Mouse (Mus musculus) 3T3-L1 (cell line): Measurements from ENCODE around the gene Gaa.

ENCODE experiments used
- DNase-seq: peaks from one replicate; pipeline ENCODE4 v3.0.0-alpha.2; 2015; ENCODE audit warnings: low read depth, low spot score

The Gaa gene

DNA sequence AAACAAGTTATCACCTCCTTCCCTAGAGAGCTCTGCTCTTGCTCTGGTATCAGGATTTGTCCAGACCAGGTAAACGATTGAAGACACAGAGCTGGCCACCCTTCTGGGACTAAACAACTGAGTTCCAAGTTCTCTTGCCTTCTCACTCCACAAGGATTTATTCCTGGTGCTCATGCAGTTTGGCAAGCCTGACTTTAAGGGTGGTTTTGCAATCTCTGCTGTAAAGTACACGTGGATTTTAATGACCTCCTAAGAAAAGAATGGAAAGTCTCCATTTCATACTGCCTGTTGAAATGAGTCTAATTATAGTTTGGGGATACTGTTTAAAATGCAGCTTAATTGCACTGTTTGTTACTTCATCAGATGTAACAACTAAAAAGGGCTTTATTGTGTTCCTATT, 33.3 kb downstream of the Gaa start:
- DNase-seq, result peak; percentile 42

DNA sequence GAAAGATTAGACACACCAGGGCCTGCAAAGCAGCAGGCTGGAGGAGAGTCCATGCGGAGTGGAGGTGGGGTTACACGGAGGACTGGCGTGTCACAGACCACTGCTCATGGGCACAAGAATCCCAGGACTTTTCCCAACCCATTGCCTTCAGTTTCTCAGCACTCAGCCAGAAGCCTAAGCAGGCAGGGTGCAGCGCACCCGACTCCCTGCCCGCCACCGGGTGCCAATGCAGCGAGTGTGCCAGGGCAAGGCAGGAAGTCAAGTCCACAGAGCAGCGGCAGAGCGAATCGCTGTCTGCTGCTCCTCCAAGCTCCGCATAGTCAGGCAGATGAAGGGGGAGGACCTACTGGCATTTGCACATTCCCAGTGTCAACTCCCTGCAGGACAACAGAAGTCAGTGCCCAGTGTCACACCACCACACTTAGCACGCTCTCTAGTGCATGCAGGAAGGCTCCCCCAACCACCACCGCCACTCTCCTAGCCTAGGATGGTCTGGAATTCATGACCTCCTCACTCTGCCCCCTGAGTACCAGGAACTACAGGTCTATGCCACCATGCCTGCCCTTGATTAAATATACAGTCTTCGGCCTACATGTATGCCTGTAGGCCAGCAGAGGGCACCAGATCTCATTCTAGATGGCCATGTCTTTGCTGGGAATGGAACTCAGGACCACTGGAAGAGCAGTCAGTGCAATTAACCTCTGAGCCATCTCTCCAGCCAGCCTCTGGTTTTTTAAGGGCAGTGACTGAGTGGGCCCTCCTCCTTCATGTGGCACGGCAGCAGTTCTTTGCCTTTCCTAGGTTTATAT, 37.4 kb downstream of the Gaa start:
- peak; percentile 85 for DNase-seq

DNA sequence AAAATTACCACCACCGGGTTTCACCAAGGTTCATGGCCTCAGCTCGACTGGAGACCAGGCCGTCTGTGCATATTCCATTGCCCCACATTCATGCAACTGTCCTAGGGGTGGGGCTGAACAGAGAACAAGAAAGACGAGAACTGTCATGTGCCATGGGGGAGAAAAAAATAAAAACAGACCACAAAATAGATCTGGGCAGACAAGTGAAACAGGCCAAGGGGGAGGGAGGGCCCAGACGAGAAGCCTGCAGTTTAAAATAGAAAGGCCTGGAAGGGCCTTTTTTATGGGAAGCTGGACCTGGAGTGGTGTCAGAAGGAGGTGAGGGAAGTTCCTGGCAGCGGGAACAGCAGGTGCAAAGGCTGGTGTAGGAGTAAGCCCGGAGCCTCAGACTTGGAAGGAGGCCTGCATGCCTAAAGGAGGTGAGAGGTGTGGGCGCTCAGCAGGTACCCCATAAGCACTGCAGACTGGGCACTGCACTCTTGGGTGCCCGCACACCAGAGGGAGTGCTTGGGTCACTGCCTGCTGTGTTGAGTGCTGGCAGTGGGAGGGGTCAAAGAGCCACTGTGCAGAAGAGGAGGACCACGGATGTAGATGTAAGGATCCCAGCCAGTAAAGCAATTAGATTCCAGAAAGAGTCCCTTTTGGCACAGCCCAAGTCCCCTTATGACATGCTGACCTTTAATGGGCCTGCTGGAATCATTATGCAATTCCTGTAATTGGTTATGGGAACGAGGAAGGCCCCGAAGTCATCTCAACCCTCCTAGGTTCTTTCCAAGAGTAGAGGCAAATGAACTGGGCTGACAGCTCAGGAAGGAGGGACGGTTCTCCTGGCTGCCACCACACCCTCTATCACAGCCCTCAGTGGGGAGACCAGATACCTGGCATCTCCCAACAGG, 39.3 kb downstream of the Gaa start:
- no peak for DNase-seq

DNA sequence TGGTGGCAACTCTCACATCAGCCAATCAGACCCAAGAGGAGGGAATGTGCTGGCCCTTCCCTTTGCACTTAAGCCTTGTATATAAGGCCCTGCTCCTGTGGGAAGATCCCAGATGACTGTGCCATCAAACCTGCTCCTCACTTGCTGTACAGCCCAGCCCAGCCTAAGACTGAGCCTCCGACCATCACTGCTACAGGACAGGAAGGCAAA, 39.9 kb downstream of the Gaa start, which contains the start of gene Card14:
Gene Card14 (plus strand): TSS at position 111 of the 210 bp plus-strand sequence.
- no peak for DNase-seq

GRCm38 (mm10) chr11:119307916-119308315, 40.2 kb downstream of the Gaa start:
- no peak for DNase-seq

DNA sequence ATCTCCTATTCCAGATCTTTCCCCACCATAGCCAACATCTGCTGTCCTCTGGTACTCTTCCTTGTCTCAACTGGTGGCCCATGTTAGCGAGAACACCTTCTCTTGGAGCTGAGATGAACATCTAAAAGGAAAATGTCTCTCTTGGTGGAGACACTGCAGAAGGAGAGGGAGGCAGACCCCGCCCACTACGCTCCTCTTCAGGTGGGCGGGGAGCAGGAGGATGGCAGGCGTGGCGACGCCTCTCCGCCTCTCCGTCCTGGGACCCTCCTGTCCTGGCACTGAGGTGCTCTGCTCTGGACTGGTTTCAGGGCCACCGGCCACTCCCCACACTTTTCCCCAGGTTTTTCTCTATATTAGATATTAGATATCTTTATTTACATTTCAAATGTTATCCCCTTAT, 42.9 kb downstream of the Gaa start:
- no peak for DNase-seq

GRCm38 (mm10) chr11:119314252-119314936, 46.7 kb downstream of the Gaa start:
- no peak for DNase-seq

- DNase-seq, result peak; percentile 68
Observed at GRCm38 (mm10) chr11:119316720-119317119, 49.0 kb downstream of the Gaa start.

- no peak for DNase-seq
Observed at GRCm38 (mm10) chr11:119322521-119322920, 54.8 kb downstream of the Gaa start.

DNA sequence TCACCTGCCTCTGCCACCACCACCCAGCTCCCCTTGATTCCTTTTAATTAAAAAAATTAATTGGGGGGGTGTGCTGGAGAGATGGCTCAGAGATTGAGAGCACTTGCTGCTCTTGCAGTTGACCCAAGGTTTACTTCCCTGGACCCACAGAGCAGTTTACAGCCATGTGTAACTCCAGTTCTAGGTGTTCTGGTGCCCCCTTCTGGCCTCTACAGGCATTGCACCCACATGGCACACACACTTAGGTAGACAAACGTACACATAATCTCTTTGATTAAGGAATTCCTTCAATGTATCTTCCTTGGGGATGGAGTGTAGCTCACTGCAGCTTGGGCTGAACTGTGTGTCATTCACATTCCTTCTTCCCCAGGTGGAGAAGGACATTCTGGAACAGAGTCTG, 57.4 kb downstream of the Gaa start:
- peak; percentile 16 for DNase-seq

DNA sequence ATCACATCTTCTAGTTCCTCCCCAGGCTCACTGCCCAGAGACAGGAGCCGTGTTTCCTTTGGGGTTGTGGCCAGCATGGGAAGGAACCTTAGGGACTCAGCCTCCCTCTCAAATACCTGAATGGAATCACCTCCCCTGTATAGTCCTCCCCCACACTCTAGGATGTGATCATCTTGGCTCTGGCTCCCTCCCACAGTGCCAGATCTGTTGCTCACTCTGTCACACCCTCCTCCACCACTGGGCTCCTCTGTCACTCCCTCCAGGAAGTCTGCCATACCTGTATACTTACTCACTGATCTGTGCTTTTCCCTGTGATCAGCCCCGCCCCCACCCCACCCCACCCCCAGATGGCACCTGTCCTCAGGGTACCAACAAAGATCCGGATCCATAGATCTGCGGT, 62.9 kb downstream of the Gaa start:
- DNase-seq, result peak; percentile 45

GRCm38 (mm10) chr11:119331970-119332369, 64.3 kb downstream of the Gaa start:
- DNase-seq, result no peak
